Mouse (Mus musculus) liver, embryonic 12.5 days (tissue): ENCODE measurements around the gene Arl5a. TPM values are rescaled to one million over a fixed set of nuclear protein-coding genes. Genes with fewer than 3 reads are reported as not detected.

Source experiments
- ATAC-seq: fragments of 200-750 bp; cut with Nextera tagmentation; 2 replicates; pipeline ENCODE4 v1.8.0; 2017; ENCODE audit warnings: moderate number of reproducible peaks, mild to moderate bottlenecking, moderate library complexity
- H3K27ac ChIP-seq: fragments of 300-500 bp; sonication (generic); 2 replicates; pipeline ENCODE4 v1.5.1; 2016; ENCODE audit warnings: mild to moderate bottlenecking
- H3K27me3 ChIP-seq: fragments of 300-500 bp; sonication (generic); replicated peaks from 2 replicates; pipeline ENCODE4 v1.6.1; 2016; ENCODE audit warnings: mild to moderate bottlenecking, moderate library complexity
- H3K36me3 ChIP-seq: fragments of 300-500 bp; sonication (generic); 2 replicates; pipeline ENCODE4 v1.6.1; 2016; ENCODE audit warnings: mild to moderate bottlenecking, moderate library complexity
- H3K4me1 ChIP-seq: fragments of 300-500 bp; sonication (generic); 2 replicates; pipeline ENCODE4 v1.6.1; 2016
- H3K4me2 ChIP-seq: fragments of 300-500 bp; sonication (generic); 2 replicates; pipeline ENCODE4 v1.6.1; 2016; ENCODE audit warnings: mild to moderate bottlenecking, moderate library complexity
- H3K4me3 ChIP-seq: fragments of 300-500 bp; sonication (generic); 2 replicates; pipeline ENCODE4 v1.5.1; 2016; ENCODE audit warnings: mild to moderate bottlenecking, moderate library complexity
- H3K9ac ChIP-seq: fragments of 300-500 bp; sonication (generic); 2 replicates; pipeline ENCODE4 v1.6.1; 2016; ENCODE audit warnings: mild to moderate bottlenecking, moderate library complexity
- H3K9me3 ChIP-seq: fragments of 300-500 bp; sonication (generic); replicated peaks from 2 replicates; pipeline ENCODE4 v1.6.1; 2016; ENCODE audit warnings: mild to moderate bottlenecking, moderate library complexity
- WGBS: fragments of 180-500 bp; shearing (Covaris S2); methylation state at CpG from one replicate; pipeline ENCODE4 v1.1.7; 2016; ENCODE audit not compliant: insufficient replicate concordance; 5-methylcytosine and 5-hydroxymethylcytosine counted together
- polyA plus RNA-seq: library from polyadenylated mRNA; unstranded; fragments of >200 nt; fragmentation: Nextera tagmentation; extraction: Ambion mirVana; gene quantifications from 2 replicates; pipeline ENCODE4 v1.2.1, GENCODE M21; 2016

Arl5a gene
- polyA plus RNA-seq, 1 experiment from 2014 or later: 48.8 TPM

DNA sequence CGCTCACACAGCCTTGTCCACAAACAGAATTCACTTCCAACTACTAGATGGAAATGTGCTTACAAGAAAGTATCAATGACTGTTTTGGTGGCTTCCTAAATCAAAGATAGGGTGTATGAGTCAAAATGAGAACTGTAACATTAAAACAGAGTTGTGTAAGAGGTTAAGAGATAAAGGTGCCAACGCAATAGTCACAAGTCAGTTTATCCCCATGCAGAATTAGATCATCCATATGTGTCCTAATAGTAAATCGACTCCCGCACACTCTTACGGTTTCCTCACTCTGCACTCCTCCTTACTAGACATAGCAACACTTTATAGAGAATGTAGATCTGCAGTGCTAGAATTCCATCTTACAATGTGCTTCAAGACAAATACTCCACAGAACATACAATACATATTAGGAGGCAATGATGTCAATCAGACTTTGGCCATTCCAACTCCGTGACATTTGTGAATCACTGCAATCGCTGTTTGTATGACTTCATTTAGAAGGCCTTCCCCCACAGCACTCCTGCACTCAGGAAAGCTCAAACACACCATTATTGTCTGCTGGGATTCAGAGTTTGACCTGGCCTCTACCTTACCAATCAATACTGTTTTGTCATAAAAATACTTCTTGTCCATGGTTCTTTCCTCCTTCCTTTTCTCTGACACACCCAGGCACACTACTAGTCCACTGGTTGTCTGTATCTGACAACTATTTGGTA is 4.5 kb downstream of the Arl5a start:
- peaks cover 50% of the 10 kb centered on the region for H3K4me1 ChIP-seq
- H3K9ac ChIP-seq: no peak overlapping the region
- no peaks in the 10 kb centered on the region for H3K9me3 ChIP-seq
- H3K4me3 ChIP-seq: no peak overlapping the region
- 78% methylated on average over 7 of the region's 7 CpGs for WGBS
- no peaks in the 10 kb centered on the region for H3K27me3 ChIP-seq
- H3K4me2 ChIP-seq: peak overlapping the region; percentile 79; the same call in 1 of the 2 replicates
- H3K27ac ChIP-seq: no peak overlapping the region
- peaks cover 23% of the 10 kb centered on the region for H3K36me3 ChIP-seq
- ATAC-seq: no peak

- WGBS: 48% methylated on average over 6 of the region's 6 CpGs
- H3K4me1 ChIP-seq: peaks cover 50% of the 10 kb centered on the region
- no peak for ATAC-seq
Observed at GRCm38 (mm10) chr2:52419295-52419694, 5.4 kb downstream of the Arl5a start.

DNA sequence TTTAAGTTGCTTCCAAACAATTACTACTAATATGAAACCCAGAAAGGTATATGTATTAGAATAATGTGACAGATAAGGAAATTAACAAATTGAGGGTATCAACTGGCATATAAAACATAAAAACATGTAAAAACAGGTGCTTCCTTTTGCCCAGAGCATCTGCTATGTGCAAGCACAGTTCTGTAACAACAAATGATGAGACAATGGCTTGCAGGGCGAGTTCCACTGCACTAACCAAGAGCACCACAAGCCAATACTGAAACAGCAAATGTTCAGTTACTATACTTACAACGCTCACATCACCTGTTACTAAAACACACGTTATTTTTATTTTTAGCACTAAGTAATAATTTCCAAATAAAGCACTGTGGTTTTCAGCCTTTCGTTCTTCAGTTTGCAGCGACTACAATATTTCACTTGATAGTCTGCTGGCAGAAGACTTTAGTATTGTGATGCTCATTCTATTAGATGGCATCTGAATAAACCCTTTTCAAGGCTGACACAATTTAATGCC is 12.1 kb downstream of the Arl5a start:
- Histone ChIP-seq H3K27ac (no peak overlapping the region), H3K36me3 (peaks cover 85% of the 10 kb centered on the region), H3K4me1 (no peaks in the 10 kb centered on the region), H3K9ac (no peak overlapping the region), H3K4me2 (no peak overlapping the region), H3K27me3 (no peaks in the 10 kb centered on the region), H3K9me3 (peaks cover 16% of the 10 kb centered on the region), H3K4me3 (no peak overlapping the region)
- WGBS: 90% methylated on average over 5 of the region's 5 CpGs
- no peak for ATAC-seq

More at GRCm38 (mm10) chr2:52419295-52419694, 5.4 kb downstream of the Arl5a start:
- H3K9me3 ChIP-seq: no peaks in the 10 kb centered on the region
- no peak overlapping the region for H3K4me3 ChIP-seq
- peak overlapping the region; percentile 13; the same call in 1 of the 2 replicates for H3K9ac ChIP-seq
- H3K4me2 ChIP-seq: no peak overlapping the region
- no peaks in the 10 kb centered on the region for H3K27me3 ChIP-seq
- 0 out of 2 replicates have a peak overlapping the region, but pooled peaks have one; percentile 3 for H3K27ac ChIP-seq
- H3K36me3 ChIP-seq: peaks cover 29% of the 10 kb centered on the region

DNA sequence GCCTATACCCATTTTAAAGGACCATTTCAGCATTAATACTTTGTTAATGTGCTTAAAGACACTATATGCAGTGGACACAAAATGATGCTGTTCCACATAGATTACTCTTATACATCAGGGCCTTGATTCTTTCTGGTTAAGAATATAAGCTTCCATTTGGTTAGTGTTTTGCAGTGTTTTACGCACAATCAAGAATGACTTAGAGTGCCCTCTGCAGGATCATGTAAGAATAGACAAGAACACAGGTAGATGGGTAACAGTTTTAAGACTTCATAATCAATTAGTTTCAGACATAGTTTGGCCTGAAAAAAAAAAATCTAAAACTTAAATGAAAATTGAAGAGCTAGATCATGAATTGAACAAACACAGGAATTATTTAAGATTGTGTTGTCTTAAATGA is 18.2 kb downstream of the Arl5a start:
- Histone ChIP-seq H3K9me3 (peaks cover 16% of the 10 kb centered on the region), H3K4me1 (no peaks in the 10 kb centered on the region), H3K4me2 (no peak overlapping the region), H3K9ac (no peak overlapping the region), H3K36me3 (peaks cover 87% of the 10 kb centered on the region), H3K27ac (no peak overlapping the region), H3K27me3 (no peaks in the 10 kb centered on the region), H3K4me3 (no peak overlapping the region)
- no peak for ATAC-seq
- WGBS: 76% methylated on average over 1 of the region's 1 CpGs

DNA sequence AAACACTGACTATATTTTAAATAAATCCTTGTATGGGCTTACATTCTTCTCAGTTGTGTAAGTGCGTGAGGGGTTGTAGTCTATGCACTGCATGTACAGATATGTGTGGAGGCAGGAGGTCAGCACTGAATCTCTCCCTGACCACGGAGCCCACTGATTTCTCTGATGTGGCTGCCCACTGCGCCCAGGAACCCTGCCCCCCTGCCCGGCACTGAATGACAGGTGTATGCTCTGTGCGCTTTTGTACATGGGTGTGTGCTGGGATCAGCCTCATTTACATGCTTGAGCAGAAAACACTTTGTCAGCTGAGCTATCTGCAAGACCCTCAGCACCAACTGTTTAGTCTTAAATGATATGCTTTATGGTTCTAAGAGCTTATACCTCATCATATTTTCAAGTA is 19.5 kb downstream of the Arl5a start:
- Histone ChIP-seq H3K27ac (no peak overlapping the region), H3K9me3 (peaks cover 8% of the 10 kb centered on the region), H3K4me1 (no peaks in the 10 kb centered on the region), H3K27me3 (no peaks in the 10 kb centered on the region), H3K4me2 (no peak overlapping the region), H3K36me3 (peaks cover 81% of the 10 kb centered on the region), H3K4me3 (no peak overlapping the region), H3K9ac (no peak overlapping the region)
- no peak for ATAC-seq
- 86% methylated on average over 5 of the region's 5 CpGs for WGBS

- no peak overlapping the region for H3K4me2 ChIP-seq
- WGBS: 71% methylated on average over 5 of the region's 5 CpGs
- H3K9me3 ChIP-seq: no peaks in the 10 kb centered on the region
- H3K27ac ChIP-seq: no peak overlapping the region
- H3K36me3 ChIP-seq: peaks cover 6% of the 10 kb centered on the region
- ATAC-seq: no peak
- H3K9ac ChIP-seq: no peak overlapping the region
- no peaks in the 10 kb centered on the region for H3K27me3 ChIP-seq
- H3K4me1 ChIP-seq: 0 out of 2 replicates have a peak, but pooled peaks cover 3% of the 10 kb centered on the region
- no peak overlapping the region for H3K4me3 ChIP-seq
Observed at GRCm38 (mm10) chr2:52394529-52394928, 30.2 kb downstream of the Arl5a start.

DNA sequence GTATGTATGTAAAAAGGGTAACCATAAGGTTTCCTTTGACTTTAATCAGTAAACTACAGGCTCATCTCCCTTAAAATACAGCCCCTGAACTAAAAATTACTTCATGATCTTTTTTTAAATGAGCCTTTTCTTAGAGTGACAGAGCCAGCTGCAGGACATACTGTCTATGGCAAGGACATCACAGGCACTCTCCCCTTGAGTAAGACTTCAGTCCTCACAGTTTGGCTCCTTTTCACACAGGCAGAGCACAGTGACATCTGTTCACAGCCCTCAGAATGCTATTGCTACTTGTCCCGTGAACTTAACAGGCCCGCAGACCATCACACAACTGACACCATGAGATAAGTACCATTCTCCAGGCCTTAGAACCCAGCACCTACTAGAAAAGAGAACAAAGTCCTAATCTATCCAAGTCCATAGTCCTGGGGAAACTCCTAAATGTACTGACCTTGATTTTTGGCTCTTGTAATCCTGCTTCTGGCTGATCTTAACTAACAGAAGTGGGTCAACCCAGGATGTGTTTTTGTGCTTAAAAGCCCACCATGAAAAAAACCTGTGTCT is 34.2 kb downstream of the Arl5a start:
- H3K27me3 ChIP-seq: no peaks in the 10 kb centered on the region
- no peaks in the 10 kb centered on the region for H3K36me3 ChIP-seq
- ATAC-seq: no peak
- 0 out of 2 replicates have a peak, but pooled peaks cover 7% of the 10 kb centered on the region for H3K4me1 ChIP-seq
- no peaks in the 10 kb centered on the region for H3K9me3 ChIP-seq
- H3K4me3 ChIP-seq: no peak overlapping the region
- 29% methylated on average over 2 of the region's 2 CpGs for WGBS
- no peak overlapping the region for H3K27ac ChIP-seq
- no peak overlapping the region for H3K4me2 ChIP-seq
- H3K9ac ChIP-seq: no peak overlapping the region

GRCm38 (mm10) chr2:52389975-52390374 is 34.7 kb downstream of the Arl5a start:
- 0 out of 2 replicates have a peak, but pooled peaks cover 7% of the 10 kb centered on the region for H3K4me1 ChIP-seq
- no peaks in the 10 kb centered on the region for H3K27me3 ChIP-seq
- H3K9me3 ChIP-seq: no peaks in the 10 kb centered on the region
- no peak overlapping the region for H3K4me2 ChIP-seq
- no peaks in the 10 kb centered on the region for H3K36me3 ChIP-seq
- ATAC-seq: no peak
- 62% methylated on average over 3 of the region's 3 CpGs for WGBS
- no peak overlapping the region for H3K27ac ChIP-seq
- H3K4me3 ChIP-seq: no peak overlapping the region
- H3K9ac ChIP-seq: no peak overlapping the region

DNA sequence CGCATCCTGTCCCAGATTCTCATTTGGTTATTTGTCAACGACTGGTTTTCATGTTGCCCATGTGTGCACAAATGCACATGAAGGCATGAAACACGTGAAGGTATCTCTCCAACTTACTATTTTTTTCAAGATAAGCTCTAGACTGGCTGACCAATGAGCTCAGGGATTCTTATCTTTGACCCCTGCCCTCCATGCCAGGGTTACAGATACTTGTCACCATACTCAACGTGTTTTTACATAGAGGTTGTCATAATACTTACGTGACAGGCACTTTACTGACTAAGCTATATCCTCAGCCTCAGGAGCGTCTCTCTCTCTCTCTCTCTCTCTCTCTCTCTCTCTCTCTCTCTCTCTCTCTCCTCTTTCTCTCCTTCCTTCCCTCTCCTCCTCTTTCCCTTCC is 38.2 kb downstream of the Arl5a start:
- Histone ChIP-seq H3K27me3 (no peaks in the 10 kb centered on the region), H3K4me3 (no peak overlapping the region), H3K9ac (no peak overlapping the region), H3K4me1 (0 out of 2 replicates have a peak, but pooled peaks cover 7% of the 10 kb centered on the region), H3K36me3 (no peaks in the 10 kb centered on the region), H3K27ac (no peak overlapping the region), H3K9me3 (no peaks in the 10 kb centered on the region), H3K4me2 (no peak overlapping the region)
- no peak for ATAC-seq
- 60% methylated on average over 6 of the region's 6 CpGs for WGBS

- H3K27ac ChIP-seq: no peak overlapping the region
Observed at GRCm38 (mm10) chr2:52386037-52386436, 38.7 kb downstream of the Arl5a start.

GRCm38 (mm10) chr2:52378848-52379261 is 45.8 kb downstream of the Arl5a start:
- Histone ChIP-seq H3K4me3 (peak overlapping the region; percentile 40), H3K9ac (no peak overlapping the region), H3K27me3 (no peaks in the 10 kb centered on the region; the same call in 1 of the 2 replicates), H3K9me3 (no peaks in the 10 kb centered on the region), H3K36me3 (no peaks in the 10 kb centered on the region), H3K27ac (0 out of 2 replicates have a peak overlapping the region, but pooled peaks have one; percentile 56), H3K4me1 (peaks cover 16% of the 10 kb centered on the region), H3K4me2 (peak overlapping the region; percentile 64)
- peak; percentile 86 for ATAC-seq
- 34% methylated on average over 10 of the region's 10 CpGs for WGBS

More at GRCm38 (mm10) chr2:52386037-52386436, 38.7 kb downstream of the Arl5a start:
- WGBS: 38% methylated on average over 7 of the region's 7 CpGs
- no peak overlapping the region for H3K4me2 ChIP-seq
- no peak for ATAC-seq
- H3K4me1 ChIP-seq: 0 out of 2 replicates have a peak, but pooled peaks cover 7% of the 10 kb centered on the region
- no peaks in the 10 kb centered on the region for H3K9me3 ChIP-seq
- no peaks in the 10 kb centered on the region for H3K27me3 ChIP-seq
- no peaks in the 10 kb centered on the region for H3K36me3 ChIP-seq
- no peak overlapping the region for H3K4me3 ChIP-seq
- no peak overlapping the region for H3K9ac ChIP-seq

GRCm38 (mm10) chr2:52378448-52378804 is 46.3 kb downstream of the Arl5a start, which contains the start of gene Neb:
Gene Neb, minus strand, starts transcription at chr2:52378474.
- peaks cover 16% of the 10 kb centered on the region for H3K4me1 ChIP-seq
- no peaks in the 10 kb centered on the region; the same call in 1 of the 2 replicates for H3K27me3 ChIP-seq
- H3K27ac ChIP-seq: 0 out of 2 replicates have a peak within 1 kb of the TSS, but pooled peaks have one; percentile 56
- no peaks in the 10 kb centered on the region for H3K9me3 ChIP-seq
- WGBS: 30% methylated on average over 7 of the region's 7 CpGs
- no peaks in the 10 kb centered on the region for H3K36me3 ChIP-seq
- H3K4me3 ChIP-seq: peak within 1 kb of the TSS; percentile 40
- no peak within 1 kb of the TSS for H3K9ac ChIP-seq
- peak within 1 kb of the TSS; percentile 64 for H3K4me2 ChIP-seq
- peak; percentile 97 for ATAC-seq
